Mouse (Mus musculus) forebrain, embryonic 16.5 days (tissue): ENCODE measurements around the gene Mgea5. TPM values are rescaled to one million over a fixed set of nuclear protein-coding genes. Genes with fewer than 3 reads are reported as not detected.

Experiments
- ATAC-seq: fragments of 200-750 bp; cut with Nextera tagmentation; 2 replicates; pipeline ENCODE4 v1.8.0; 2017; ENCODE audit warnings: mild to moderate bottlenecking, moderate library complexity
- H3K27ac ChIP-seq: fragments of 300-500 bp; sonication (generic); 2 replicates; pipeline ENCODE4 v1.5.1; 2014; ENCODE audit warnings: low read length, control low read depth
- H3K27me3 ChIP-seq: fragments of 300-500 bp; sonication (generic); replicated peaks from 2 replicates; pipeline ENCODE4 v1.6.1; 2014; ENCODE audit warnings: low read length; ENCODE audit not compliant: control insufficient read depth, insufficient read depth
- H3K36me3 ChIP-seq: fragments of 300-500 bp; sonication (generic); 2 replicates; pipeline ENCODE4 v1.6.1; 2014; ENCODE audit not compliant: control insufficient read depth, insufficient read depth
- H3K4me1 ChIP-seq: fragments of 300-500 bp; sonication (generic); replicated peaks from 2 replicates; pipeline ENCODE4 v1.6.1; 2014; ENCODE audit warnings: low read length; ENCODE audit not compliant: control insufficient read depth, insufficient read depth
- H3K4me2 ChIP-seq: fragments of 300-500 bp; sonication (generic); 2 replicates; pipeline ENCODE4 v1.6.1; 2014; ENCODE audit warnings: mild to moderate bottlenecking, low read length, control low read depth
- H3K4me3 ChIP-seq: fragments of 300-500 bp; sonication (generic); replicated peaks from 2 replicates; pipeline ENCODE4 v1.5.1; 2014; ENCODE audit warnings: mild to moderate bottlenecking, low read length, control low read depth
- H3K9ac ChIP-seq: fragments of 300-500 bp; sonication (generic); replicated peaks from 2 replicates; pipeline ENCODE4 v1.6.1; 2014; ENCODE audit warnings: low read depth, low read length, control low read depth
- H3K9me3 ChIP-seq: fragments of 300-500 bp; sonication (generic); 2 replicates; pipeline ENCODE4 v1.6.1; 2016; ENCODE audit warnings: low read length; ENCODE audit not compliant: control insufficient read depth
- WGBS: fragments of 180-500 bp; shearing (Covaris S2); extraction: QIAGEN DNeasy Blood & Tissue Kit; methylation state at CpG from one replicate; pipeline ENCODE4 v1.1.7; 2014; 5-methylcytosine and 5-hydroxymethylcytosine counted together
- polyA plus RNA-seq: library from polyadenylated mRNA; unstranded; fragments of >200 nt; fragmentation: Nextera tagmentation; extraction: Ambion mirVana; gene quantifications from 2 replicates; pipeline ENCODE4 v1.2.1, GENCODE M21; 2015

The Mgea5 gene
- polyA plus RNA-seq, 1 experiment from 2014 or later: 90.5 TPM

DNA sequence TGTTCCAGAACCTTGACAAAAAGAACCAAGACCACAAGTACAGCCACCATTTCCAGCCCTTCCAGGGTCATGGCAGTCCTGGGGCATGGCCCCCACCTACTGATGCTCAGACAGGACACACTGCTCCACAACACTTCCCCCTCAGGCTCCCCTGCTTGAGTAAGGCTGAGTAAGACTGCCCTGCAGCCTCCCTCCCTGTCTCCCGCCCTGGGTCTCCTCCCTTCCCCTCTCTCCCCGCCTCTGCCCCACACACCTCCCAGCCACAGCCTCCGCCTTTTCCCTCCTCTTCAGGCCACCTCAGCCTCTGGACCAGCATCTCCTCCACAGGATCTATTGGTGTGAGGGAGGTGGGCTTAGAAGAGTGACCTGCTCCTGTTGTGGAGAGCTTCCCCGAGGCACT, 19.8 kb upstream of the Mgea5 start:
- Histone ChIP-seq H3K4me1 (peaks cover 2% of the 10 kb centered on the region; the same call in 1 of the 2 replicates), H3K27me3 (no peaks in the 10 kb centered on the region), H3K4me2 (no peak overlapping the region), H3K4me3 (no peak overlapping the region), H3K36me3 (no peaks in the 10 kb centered on the region), H3K27ac (no peak overlapping the region), H3K9me3 (no peaks in the 10 kb centered on the region), H3K9ac (no peak overlapping the region)
- 23% methylated on average over 4 of the region's 4 CpGs for WGBS
- no peak for ATAC-seq

DNA sequence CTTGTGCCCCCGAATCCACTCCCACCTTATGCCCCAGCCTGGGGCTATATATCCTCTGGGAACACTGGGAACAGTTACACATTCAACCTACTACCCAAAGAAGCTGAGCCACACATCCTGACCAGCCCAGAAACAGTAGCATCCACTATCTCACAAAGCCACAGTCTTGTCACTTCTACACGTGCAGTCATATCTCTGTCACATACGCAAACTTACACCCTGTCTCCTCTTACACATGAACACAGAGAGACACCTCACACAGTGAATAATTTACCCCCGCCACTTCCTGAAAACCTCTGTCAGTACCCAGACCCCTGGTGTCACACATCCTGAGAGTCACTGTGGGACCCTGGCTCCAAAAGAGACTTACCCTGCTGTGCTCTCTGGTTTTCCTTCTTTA, 19.1 kb upstream of the Mgea5 start:
- H3K9ac ChIP-seq: no peak overlapping the region
- no peak overlapping the region for H3K27ac ChIP-seq
- 73% methylated on average over 4 of the region's 4 CpGs for WGBS
- peaks cover 2% of the 10 kb centered on the region; the same call in 1 of the 2 replicates for H3K4me1 ChIP-seq
- no peaks in the 10 kb centered on the region for H3K9me3 ChIP-seq
- H3K36me3 ChIP-seq: no peaks in the 10 kb centered on the region
- no peak overlapping the region for H3K4me3 ChIP-seq
- ATAC-seq: no peak
- H3K27me3 ChIP-seq: no peaks in the 10 kb centered on the region
- no peak overlapping the region for H3K4me2 ChIP-seq

DNA sequence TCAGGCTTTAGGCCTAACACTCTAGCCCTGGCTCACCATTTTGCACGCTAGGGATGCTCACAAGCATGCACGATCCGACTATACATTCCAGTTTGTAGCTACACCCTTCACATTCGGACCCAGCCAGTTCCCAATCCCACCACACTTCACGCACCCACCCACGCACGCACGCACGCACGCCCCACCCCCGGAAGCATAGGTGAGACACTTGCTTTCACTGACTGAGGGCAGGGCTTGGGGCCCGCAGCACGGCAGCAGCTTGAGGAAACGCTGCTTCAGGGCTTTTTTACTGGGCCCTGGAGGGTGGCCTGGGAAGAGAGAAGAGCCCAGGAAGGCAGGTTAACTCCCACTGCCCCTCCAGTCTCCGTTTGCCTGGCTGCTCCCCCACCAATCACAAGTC, 13.2 kb upstream of the Mgea5 start:
- no peak for ATAC-seq
- Histone ChIP-seq H3K27me3 (no peaks in the 10 kb centered on the region), H3K36me3 (no peaks in the 10 kb centered on the region), H3K4me1 (peaks cover 4% of the 10 kb centered on the region; the same call in 1 of the 2 replicates), H3K27ac (no peak overlapping the region), H3K9ac (no peak overlapping the region), H3K4me2 (no peak overlapping the region), H3K4me3 (no peak overlapping the region), H3K9me3 (no peaks in the 10 kb centered on the region)
- 74% methylated on average over 15 of the region's 15 CpGs for WGBS

DNA sequence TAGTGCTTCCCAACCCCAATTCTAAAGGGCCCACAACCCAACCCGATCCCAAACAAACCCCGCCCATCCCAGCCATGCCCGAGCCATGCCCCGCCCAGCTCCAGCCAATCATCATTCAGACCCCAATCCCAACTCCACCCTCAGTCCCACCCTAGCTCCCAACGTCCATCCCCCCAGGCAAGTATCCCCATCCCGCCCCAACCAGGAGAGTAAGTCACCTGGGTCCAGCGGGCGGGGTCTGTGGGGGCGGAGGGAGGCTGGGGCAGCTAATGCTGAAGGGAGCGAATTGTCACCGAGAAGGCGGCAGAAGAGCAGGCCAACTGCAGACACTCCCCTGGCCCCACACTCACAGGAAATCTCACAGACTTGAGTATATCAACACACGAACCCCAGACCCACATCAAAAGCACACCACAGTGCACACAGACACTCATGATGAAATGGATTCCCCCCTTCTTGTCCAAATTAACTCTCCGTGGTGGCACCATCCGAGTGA, 12.5 kb upstream of the Mgea5 start:
- Histone ChIP-seq H3K4me1 (peaks cover 4% of the 10 kb centered on the region; the same call in 1 of the 2 replicates), H3K9ac (no peak overlapping the region), H3K9me3 (no peaks in the 10 kb centered on the region), H3K27ac (no peak overlapping the region), H3K27me3 (no peaks in the 10 kb centered on the region), H3K36me3 (no peaks in the 10 kb centered on the region), H3K4me3 (no peak overlapping the region), H3K4me2 (peak overlapping the region; percentile 37)
- 9% methylated on average over 15 of the region's 15 CpGs for WGBS
- no peak for ATAC-seq

DNA sequence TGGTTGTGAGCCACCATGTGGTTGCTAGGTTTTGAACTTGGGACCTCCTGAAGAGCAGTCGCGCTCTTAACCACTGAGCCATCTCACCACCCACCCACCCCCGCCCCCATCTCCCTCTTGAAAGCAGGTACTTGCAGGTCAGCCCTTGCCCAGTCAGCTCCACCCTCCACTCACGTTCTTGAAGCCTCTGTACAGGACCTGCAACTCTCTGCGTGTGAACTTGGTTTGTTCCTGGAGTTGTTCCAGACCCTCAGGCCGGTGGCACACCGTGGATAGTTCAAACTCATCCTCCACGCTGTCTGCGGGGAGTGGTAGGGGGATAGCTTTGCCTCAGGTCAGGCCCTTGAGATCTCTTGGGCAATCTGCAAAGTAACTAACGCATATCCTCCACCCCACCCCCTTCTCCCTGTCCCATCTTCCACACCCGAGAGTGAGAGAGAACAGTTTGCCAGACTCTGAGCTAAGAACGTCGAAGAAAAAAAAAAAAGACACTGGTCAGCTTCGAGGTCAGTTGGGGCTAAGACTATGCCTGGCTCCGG, 11.8 kb upstream of the Mgea5 start:
- Histone ChIP-seq H3K36me3 (no peaks in the 10 kb centered on the region), H3K4me2 (no peak overlapping the region), H3K4me1 (peaks cover 4% of the 10 kb centered on the region; the same call in 1 of the 2 replicates), H3K4me3 (no peak overlapping the region), H3K9ac (no peak overlapping the region), H3K9me3 (no peaks in the 10 kb centered on the region), H3K27ac (no peak overlapping the region), H3K27me3 (no peaks in the 10 kb centered on the region)
- no peak for ATAC-seq
- WGBS: 40% methylated on average over 15 of the region's 15 CpGs

DNA sequence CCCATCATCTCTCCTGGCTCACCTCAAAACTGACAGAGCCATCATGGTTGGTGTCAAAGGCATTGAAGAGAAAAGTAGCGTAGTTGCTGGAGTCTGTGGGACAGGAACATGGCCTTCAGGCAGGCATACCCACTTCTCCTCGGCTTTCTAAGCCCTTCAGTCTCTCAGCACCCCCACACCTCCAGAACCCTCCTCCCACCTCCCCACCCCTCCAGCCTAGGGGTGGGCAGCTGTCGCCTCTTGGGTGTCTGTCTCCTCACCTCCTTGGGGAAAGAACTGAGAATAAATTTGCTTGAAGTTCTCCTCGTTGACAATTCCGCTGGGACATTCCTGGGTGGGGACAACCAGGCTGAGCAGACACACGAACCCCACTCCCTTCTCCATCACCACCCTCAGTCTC, 11.1 kb upstream of the Mgea5 start:
- H3K9ac ChIP-seq: no peak overlapping the region
- no peak overlapping the region for H3K4me3 ChIP-seq
- no peak overlapping the region for H3K27ac ChIP-seq
- no peak overlapping the region for H3K4me2 ChIP-seq
- no peak for ATAC-seq
- H3K9me3 ChIP-seq: no peaks in the 10 kb centered on the region
- WGBS: 88% methylated on average over 6 of the region's 6 CpGs
- no peaks in the 10 kb centered on the region for H3K27me3 ChIP-seq
- peaks cover 4% of the 10 kb centered on the region; the same call in 1 of the 2 replicates for H3K4me1 ChIP-seq
- H3K36me3 ChIP-seq: no peaks in the 10 kb centered on the region

DNA sequence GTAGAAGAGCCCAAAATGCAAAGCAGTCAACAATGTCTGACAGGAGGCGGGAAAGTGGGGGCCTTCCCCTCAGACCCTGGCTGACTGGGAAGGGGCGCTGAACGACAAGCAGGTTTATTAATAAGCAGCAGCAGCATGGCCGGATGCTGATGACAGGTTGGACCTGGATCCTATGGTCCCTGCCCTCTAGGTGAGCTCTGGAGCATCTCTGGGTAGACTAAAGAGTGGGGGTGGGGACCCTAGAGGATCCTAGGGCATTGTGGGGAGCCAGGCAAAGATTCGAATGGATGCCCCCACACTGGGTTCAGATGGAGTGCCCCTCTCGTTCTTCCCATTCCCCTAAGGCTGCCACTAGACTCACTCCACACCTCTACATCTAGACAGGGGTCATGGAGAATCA, 8.8 kb upstream of the Mgea5 start:
- peaks cover 4% of the 10 kb centered on the region; the same call in 1 of the 2 replicates for H3K4me1 ChIP-seq
- H3K36me3 ChIP-seq: no peaks in the 10 kb centered on the region
- no peak for ATAC-seq
- no peak overlapping the region for H3K27ac ChIP-seq
- H3K9me3 ChIP-seq: no peaks in the 10 kb centered on the region
- no peak overlapping the region for H3K9ac ChIP-seq
- no peak overlapping the region for H3K4me2 ChIP-seq
- no peaks in the 10 kb centered on the region for H3K27me3 ChIP-seq
- H3K4me3 ChIP-seq: no peak overlapping the region
- WGBS: 92% methylated on average over 6 of the region's 6 CpGs

DNA sequence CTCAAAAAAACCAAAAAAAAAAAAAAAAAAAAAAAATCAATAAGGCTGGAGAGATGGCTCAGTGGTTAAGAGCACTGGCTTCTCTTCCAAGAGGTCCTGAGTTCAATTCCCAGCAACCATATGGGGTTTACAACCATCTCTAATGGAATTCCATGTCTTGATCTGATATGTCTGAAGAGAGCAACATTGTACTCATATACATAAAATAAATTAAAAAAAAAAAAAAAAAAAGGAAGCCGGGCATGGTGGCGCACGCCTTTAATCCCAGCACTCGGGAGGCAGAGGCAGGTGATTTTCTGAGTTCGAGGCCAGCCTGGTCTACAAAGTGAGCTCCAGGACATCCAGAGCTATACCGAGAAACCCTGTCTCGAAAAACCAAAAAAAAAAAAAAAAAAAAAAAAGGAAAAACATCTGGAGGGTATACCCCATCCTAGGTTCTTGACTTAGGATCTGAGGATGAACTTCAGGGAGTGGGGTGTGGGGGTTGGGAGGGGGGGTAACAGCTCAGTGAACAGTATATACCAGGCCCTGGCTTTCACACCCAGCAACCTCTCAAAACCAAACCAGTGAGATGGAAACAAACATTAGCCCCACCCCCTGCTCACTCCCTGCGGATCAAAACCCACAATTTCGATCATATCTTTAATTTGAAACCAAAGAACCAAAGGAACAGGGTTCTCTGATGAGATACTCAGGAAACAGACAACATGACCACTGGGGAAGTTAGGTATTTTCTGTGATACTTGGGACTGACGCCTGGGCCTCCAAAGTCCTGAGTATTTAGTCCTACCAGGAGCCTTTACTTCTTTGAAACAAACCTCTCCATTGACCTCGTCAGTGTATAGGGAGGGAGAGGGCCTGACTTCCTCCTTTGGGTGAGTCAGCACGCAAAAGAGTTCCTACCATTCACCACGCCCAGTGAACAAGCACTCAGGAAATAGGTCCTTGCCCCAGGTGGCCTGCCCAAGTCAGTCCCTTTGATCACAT, 6.5 kb upstream of the Mgea5 start:
- Histone ChIP-seq H3K9ac (no peak overlapping the region), H3K27me3 (no peaks in the 10 kb centered on the region), H3K9me3 (no peaks in the 10 kb centered on the region), H3K4me3 (no peak overlapping the region), H3K4me2 (no peak overlapping the region), H3K27ac (no peak overlapping the region), H3K4me1 (no peaks in the 10 kb centered on the region), H3K36me3 (no peaks in the 10 kb centered on the region)
- 83% methylated on average over 12 of the region's 13 CpGs for WGBS
- ATAC-seq: no peak

DNA sequence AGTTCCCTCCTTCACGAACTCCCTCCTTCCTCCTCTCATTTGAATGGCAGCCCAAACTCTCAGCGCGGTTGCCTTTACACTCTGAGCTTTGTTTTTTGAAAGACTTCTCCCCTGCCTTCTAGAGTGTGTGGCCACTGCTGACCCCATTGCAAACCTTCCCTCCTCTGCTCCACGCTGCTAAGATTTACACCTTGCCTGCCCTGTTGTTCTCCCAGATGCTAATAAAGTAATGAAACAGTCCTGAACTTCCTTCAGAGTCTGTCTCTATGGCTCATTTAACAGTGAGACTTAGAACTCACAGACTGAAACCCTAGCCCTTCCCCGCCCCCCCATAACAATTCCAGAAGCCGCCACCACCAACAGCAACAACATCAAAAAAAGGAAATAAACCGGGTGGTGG, 5.7 kb upstream of the Mgea5 start:
- Histone ChIP-seq H3K4me1 (no peaks in the 10 kb centered on the region), H3K36me3 (no peaks in the 10 kb centered on the region), H3K27me3 (no peaks in the 10 kb centered on the region), H3K9ac (no peak overlapping the region), H3K27ac (no peak overlapping the region), H3K9me3 (no peaks in the 10 kb centered on the region), H3K4me2 (no peak overlapping the region), H3K4me3 (no peak overlapping the region)
- WGBS: 73% methylated on average over 7 of the region's 7 CpGs
- no peak for ATAC-seq
